In the genomic region with DNA sequence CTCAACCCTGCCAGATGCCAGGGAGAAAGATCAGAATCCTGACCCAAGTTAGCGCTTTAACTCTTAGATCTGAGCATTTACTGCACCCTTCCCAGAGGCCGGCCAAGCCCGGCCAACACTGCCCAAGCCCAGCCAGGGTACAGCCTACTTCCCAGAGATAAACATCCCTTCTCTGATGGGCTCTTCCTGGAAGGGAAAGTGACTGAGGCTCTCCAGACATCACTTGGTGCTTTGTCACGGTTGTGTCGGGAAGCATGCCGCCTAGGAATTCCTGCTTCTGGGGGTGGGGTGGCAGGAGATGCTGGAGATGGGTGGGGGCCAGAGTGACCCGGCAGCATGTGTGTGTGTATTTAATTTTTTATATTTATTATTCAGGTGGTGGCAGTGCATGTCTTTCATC, we compare ENCODE assay signal across 17 mouse cellular contexts. TPM values are rescaled to one million over a fixed set of nuclear protein-coding genes. Genes with fewer than 3 reads are reported as not detected.
A peak's percentile ranks its signal among the peaks of the same experiment; 100 is the strongest.
DNase-seq lines count a peak whose midpoint lies in the region; ATAC-seq and TF ChIP-seq lines count a peak whose summit lies in the region.
"Had no signal": no experiment of that assay in that cellular context is flagged by ENCODE, and none has a peak within 500 bp of the region (broad histone marks: within the 10 kb centered on the region; RNA-seq: fewer than 3 reads in every experiment).

No protein-coding gene starts in this region.

- intact Hi-C loops in gastrocnemius, postnatal 14 days (cut with DNase I; ENCODE audit: low total_unique reads) = loop anchor here (5.0 kb wide), 1 partner anchor 57 kb away; no protein-coding TSS in a partner anchor

- no peak overlapping the region for H3K4me2 ChIP-seq in embryonic facial prominence, embryonic 12.5 days (replicated peaks)
- H3K4me2 ChIP-seq in lung, embryonic 14.5 days = no peak overlapping the region
- no peak overlapping the region for H3K4me2 ChIP-seq in stomach, postnatal 0 days (replicated peaks; ENCODE audit: low read depth)
- H3K4me2 ChIP-seq: hindbrain, embryonic 15.5 days; midbrain, embryonic 11.5 days had no signal

- no peaks in the 10 kb centered on the region for H3K9me3 ChIP-seq in embryonic facial prominence, embryonic 12.5 days
- H3K9me3 ChIP-seq in embryonic facial prominence, embryonic 10.5 days = peaks cover 11% of the 10 kb centered on the region; the same call in 1 of the 2 replicates
- H3K9me3 ChIP-seq in lung, embryonic 14.5 days (ENCODE audit: low read depth, low read length) = peaks cover 4% of the 10 kb centered on the region; the same call in 1 of the 2 replicates
- H3K9me3 ChIP-seq in stomach, postnatal 0 days (ENCODE audit: control insufficient read depth, low read length) = no peaks in the 10 kb centered on the region
- H3K9me3 ChIP-seq: hindbrain, embryonic 15.5 days had no signal

- peaks cover 46% of the 10 kb centered on the region for H3K36me3 ChIP-seq in embryonic facial prominence, embryonic 12.5 days
- H3K36me3 ChIP-seq in embryonic facial prominence, embryonic 10.5 days (replicated peaks) = peaks cover 96% of the 10 kb centered on the region
- H3K36me3 ChIP-seq in kidney, adult 2 months (ENCODE audit: control insufficient read depth, insufficient read depth, low read length) = no peaks in the 10 kb centered on the region
- H3K36me3 ChIP-seq in lung, embryonic 14.5 days (ENCODE audit: insufficient read depth) = peaks cover 63% of the 10 kb centered on the region
- H3K36me3 ChIP-seq in stomach, postnatal 0 days (ENCODE audit: control insufficient read depth, insufficient read depth, low read length) = peaks cover 7% of the 10 kb centered on the region; the same call in 1 of the 2 replicates

- TF ChIP-seq CTCF in kidney, adult 2 months (conservative IDR thresholded peaks at IDR 0.05; ENCODE audit: insufficient read depth, insufficient read length, low read depth, low read length) = no peak
- no peak for TF ChIP-seq CTCF in lung, embryonic 14.5 days (IDR thresholded peaks at IDR 0.05; ENCODE audit: low read depth)
- no peak for TF ChIP-seq CTCF in stomach, postnatal 0 days (IDR thresholded peaks at IDR 0.05; ENCODE audit: low read depth)

- peaks cover 51% of the 10 kb centered on the region for H3K4me1 ChIP-seq in embryonic facial prominence, embryonic 12.5 days
- H3K4me1 ChIP-seq in embryonic facial prominence, embryonic 10.5 days = peaks cover 52% of the 10 kb centered on the region
- peaks cover 28% of the 10 kb centered on the region for H3K4me1 ChIP-seq in kidney, adult 2 months (ENCODE audit: control insufficient read depth, insufficient read depth, low read length)
- peaks cover 25% of the 10 kb centered on the region for H3K4me1 ChIP-seq in lung, embryonic 14.5 days (ENCODE audit: insufficient read depth)
- H3K4me1 ChIP-seq in stomach, postnatal 0 days (replicated peaks; ENCODE audit: control insufficient read depth, insufficient read depth) = peaks cover 9% of the 10 kb centered on the region; the same call in 1 of the 2 replicates

- no peak for ATAC-seq in embryonic facial prominence, embryonic 12.5 days (ENCODE audit: insufficient number of reproducible peaks, insufficient read depth, low FRiP score, low TSS enrichment)
- ATAC-seq in lung, embryonic 14.5 days (ENCODE audit: insufficient read depth) = peak; percentile 40; the same call in 1 of the 2 replicates
- ATAC-seq in stomach, postnatal 0 days (ENCODE audit: low FRiP score, low TSS enrichment) = no peak; the same call in 1 of the 2 replicates

- 84% methylated on average over 7 of the region's 7 CpGs for WGBS in embryonic facial prominence, embryonic 12.5 days
- 90% methylated on average over 7 of the region's 7 CpGs for WGBS in embryonic facial prominence, embryonic 10.5 days
- 50% methylated on average over 7 of the region's 7 CpGs for WGBS in kidney, adult 2 months
- WGBS in lung, embryonic 14.5 days = 32% methylated on average over 7 of the region's 7 CpGs
- 45% methylated on average over 7 of the region's 7 CpGs for WGBS in stomach, postnatal 0 days

- H3K27ac ChIP-seq in embryonic facial prominence, embryonic 12.5 days = 0 out of 2 replicates have a peak overlapping the region, but pooled peaks have one; percentile 30
- no peak overlapping the region for H3K27ac ChIP-seq in embryonic facial prominence, embryonic 10.5 days (replicated peaks)
- H3K27ac ChIP-seq in kidney, adult 2 months (ENCODE audit: insufficient read depth, low read depth, low read length) = peak overlapping the region; percentile 58
- H3K27ac ChIP-seq in lung, embryonic 14.5 days (ENCODE audit: low read depth) = no peak overlapping the region
- peak overlapping the region; percentile 56 for H3K27ac ChIP-seq in stomach, postnatal 0 days (replicated peaks)
- H3K27ac ChIP-seq: hindbrain, embryonic 15.5 days; liver, embryonic 14.5 days had no signal

- DNase-seq in embryonic facial prominence, embryonic 10.5 days (ENCODE audit: low spot score) = no peak
- peak; percentile 64 for DNase-seq in kidney, adult 2 months
- no peak for DNase-seq in kidney, adult 11 months
- DNase-seq in lung, embryonic 14.5 days = peak; percentile 54
- DNase-seq in lung, postnatal 14 days = no peak
- no peak for DNase-seq in stomach, postnatal 0 days (ENCODE audit: low spot score)
- DNase-seq in gastrocnemius, postnatal 14 days = no peak
- DNase-seq: cerebellum, adult 9-10 months; embryo, embryonic 11 days; right cerebral cortex, adult 18-20 months had no signal

- H3K9ac ChIP-seq in embryonic facial prominence, embryonic 12.5 days = no peak overlapping the region
- no peak overlapping the region for H3K9ac ChIP-seq in lung, embryonic 14.5 days
- no peak overlapping the region for H3K9ac ChIP-seq in stomach, postnatal 0 days (ENCODE audit: low read length)
- H3K9ac ChIP-seq: hindbrain, embryonic 15.5 days; liver, embryonic 14.5 days had no signal

- no peak for TF ChIP-seq EP300 in stomach, postnatal 0 days (optimal IDR thresholded peaks at IDR 0.05)

- H3K4me3 ChIP-seq in embryonic facial prominence, embryonic 12.5 days = no peak overlapping the region
- no peak overlapping the region for H3K4me3 ChIP-seq in embryonic facial prominence, embryonic 10.5 days
- H3K4me3 ChIP-seq in kidney, adult 2 months (ENCODE audit: insufficient read depth, low read depth, low read length) = no peak overlapping the region
- H3K4me3 ChIP-seq in lung, embryonic 14.5 days (ENCODE audit: low read depth, low read length) = no peak overlapping the region
- H3K4me3 ChIP-seq in stomach, postnatal 0 days (ENCODE audit: low read depth, low read length) = no peak overlapping the region
- H3K4me3 ChIP-seq: erythroblast, embryonic 14.5 days; hindbrain, embryonic 15.5 days had no signal

- no peaks in the 10 kb centered on the region for H3K27me3 ChIP-seq in embryonic facial prominence, embryonic 12.5 days
- no peaks in the 10 kb centered on the region for H3K27me3 ChIP-seq in embryonic facial prominence, embryonic 10.5 days (replicated peaks; ENCODE audit: low read depth, poor library complexity, severe bottlenecking)
- H3K27me3 ChIP-seq in kidney, adult 2 months (replicated peaks; ENCODE audit: control insufficient read depth, insufficient read depth, low read length) = no peaks in the 10 kb centered on the region
- no peaks in the 10 kb centered on the region for H3K27me3 ChIP-seq in lung, embryonic 14.5 days (ENCODE audit: insufficient read depth, low read length)
- H3K27me3 ChIP-seq in stomach, postnatal 0 days (ENCODE audit: control insufficient read depth, insufficient read depth, low read length) = no peaks in the 10 kb centered on the region
- H3K27me3 ChIP-seq: hindbrain, embryonic 15.5 days had no signal

- no peak for TF ChIP-seq POLR2A in kidney, adult 2 months (IDR thresholded peaks at IDR 0.05; ENCODE audit: low read depth, low read length)

RNA-seq across cellular contexts. Expression of gene Cdc42ep4, which starts 11.6 kb away (rescaled TPM):
- polyA plus RNA-seq in embryonic facial prominence, embryonic 12.5 days (2016; fragmentation: Nextera tagmentation; extraction: Ambion mirVana) = 116 and 118 TPM in 2 replicates
- polyA plus RNA-seq in embryonic facial prominence, embryonic 10.5 days (2016; fragmentation: Nextera tagmentation; extraction: Ambion mirVana) = 117 TPM in 2 replicates
- 18.0 and 18.2 TPM in 2 replicates for polyA plus RNA-seq in kidney, adult 2 months (2012; rRNA removed)
- 86.6 and 86.9 TPM in 2 replicates for polyA plus RNA-seq in lung, embryonic 14.5 days (2014; fragmentation: Nextera tagmentation; extraction: Ambion mirVana)
- 28.9 and 30.6 TPM in 2 replicates for polyA plus RNA-seq in stomach, postnatal 0 days (2015; fragmentation: Nextera tagmentation; extraction: Ambion mirVana)
- total RNA-seq in gastrocnemius, postnatal 14 days (2021) = 10 to 100 TPM; 15.7 to 16.2 TPM

RNA-seq across cellular contexts. Expression of gene Cpsf4l, which starts 30.3 kb away (rescaled TPM):
- polyA plus RNA-seq in embryonic facial prominence, embryonic 12.5 days (2016; fragmentation: Nextera tagmentation; extraction: Ambion mirVana) = 0.37 TPM in 1 of 2 replicates, not detected in the other
- polyA plus RNA-seq in embryonic facial prominence, embryonic 10.5 days (2016; fragmentation: Nextera tagmentation; extraction: Ambion mirVana) = 0.34 and 0.69 TPM in 2 replicates
- 8.9 and 9.0 TPM in 2 replicates for polyA plus RNA-seq in kidney, adult 2 months (2012; rRNA removed)
- 0.35 and 0.59 TPM in 2 replicates for polyA plus RNA-seq in lung, embryonic 14.5 days (2014; fragmentation: Nextera tagmentation; extraction: Ambion mirVana)
- 0.16 and 0.19 TPM in 2 replicates for polyA plus RNA-seq in stomach, postnatal 0 days (2015; fragmentation: Nextera tagmentation; extraction: Ambion mirVana)
- total RNA-seq in gastrocnemius, postnatal 14 days (2021) = not detected
- total RNA-seq: neutrophil, adult 5-6 weeks had no signal
- polyA plus RNA-seq: erythroblast, embryonic 14.5 days; spleen, adult 2 months had no signal

RNA-seq across cellular contexts. Expression of gene D11Wsu47e, which starts 55.9 kb away (rescaled TPM):
- 24.5 and 26.5 TPM in 2 replicates for polyA plus RNA-seq in embryonic facial prominence, embryonic 12.5 days (2016; fragmentation: Nextera tagmentation; extraction: Ambion mirVana)
- 26.4 and 28.0 TPM in 2 replicates for polyA plus RNA-seq in embryonic facial prominence, embryonic 10.5 days (2016; fragmentation: Nextera tagmentation; extraction: Ambion mirVana)
- 7.6 and 7.8 TPM in 2 replicates for polyA plus RNA-seq in kidney, adult 2 months (2012; rRNA removed)
- 20.9 and 22.9 TPM in 2 replicates for polyA plus RNA-seq in lung, embryonic 14.5 days (2014; fragmentation: Nextera tagmentation; extraction: Ambion mirVana)
- polyA plus RNA-seq in stomach, postnatal 0 days (2015; fragmentation: Nextera tagmentation; extraction: Ambion mirVana) = 8.7 and 9.7 TPM in 2 replicates
- total RNA-seq in gastrocnemius, postnatal 14 days (2021) = 1 to 10 TPM; 5.0 to 7.5 TPM

RNA-seq across cellular contexts. Expression of gene Fam104a, which starts 56.1 kb away (rescaled TPM):
- 52.6 TPM in 2 replicates for polyA plus RNA-seq in embryonic facial prominence, embryonic 12.5 days (2016; fragmentation: Nextera tagmentation; extraction: Ambion mirVana)
- polyA plus RNA-seq in embryonic facial prominence, embryonic 10.5 days (2016; fragmentation: Nextera tagmentation; extraction: Ambion mirVana) = 53.4 and 57.6 TPM in 2 replicates
- polyA plus RNA-seq in kidney, adult 2 months (2012; rRNA removed) = 24.6 and 25.8 TPM in 2 replicates
- 46.6 and 52.0 TPM in 2 replicates for polyA plus RNA-seq in lung, embryonic 14.5 days (2014; fragmentation: Nextera tagmentation; extraction: Ambion mirVana)
- 34.2 and 34.3 TPM in 2 replicates for polyA plus RNA-seq in stomach, postnatal 0 days (2015; fragmentation: Nextera tagmentation; extraction: Ambion mirVana)
- 10 to 100 TPM; 28.4 to 31.3 TPM for total RNA-seq in gastrocnemius, postnatal 14 days (2021)

Comparison
In these comparisons a context has a peak if more than half of its experiments do, and no peak if none do; other contexts are left out.
1. H3K27ac ChIP-seq: peak in embryonic facial prominence, embryonic 12.5 days (single experiment), kidney, adult 2 months (single experiment) and stomach, postnatal 0 days (single experiment); none in embryonic facial prominence, embryonic 10.5 days (single experiment) and lung, embryonic 14.5 days (single experiment).
2. DNase-seq: peak in kidney, adult 2 months (single experiment) and lung, embryonic 14.5 days (single experiment); none in embryonic facial prominence, embryonic 10.5 days (single experiment), kidney, adult 11 months (single experiment), lung, postnatal 14 days (single experiment), stomach, postnatal 0 days (single experiment) and gastrocnemius, postnatal 14 days (single experiment).